Mouse (Mus musculus) hindbrain, postnatal 0 days (tissue): ENCODE measurements around the gene Bbs9. TPM values are rescaled to one million over a fixed set of nuclear protein-coding genes. Genes with fewer than 3 reads are reported as not detected.
A peak's percentile ranks its signal among the peaks of the same experiment; 100 is the strongest.

ENCODE experiments used
- ATAC-seq: fragments of 200-750 bp; cut with Nextera tagmentation; 2 replicates; pipeline ENCODE4 v1.8.0; 2017; ENCODE audit warnings: mild to moderate bottlenecking, moderate TSS enrichment, moderate library complexity
- DNase-seq: peaks from one replicate; pipeline ENCODE4 v3.0.0-alpha.2; 2015; ENCODE audit warnings: low spot score
- H3K27ac ChIP-seq: fragments of 300-500 bp; sonication (generic); 2 replicates; pipeline ENCODE4 v1.5.1; 2014; ENCODE audit warnings: mild to moderate bottlenecking
- H3K27me3 ChIP-seq: fragments of 300-500 bp; sonication (generic); 2 replicates; pipeline ENCODE4 v1.6.1; 2014; ENCODE audit warnings: low read length, mixed read lengths; ENCODE audit not compliant: insufficient read depth
- H3K36me3 ChIP-seq: fragments of 300-500 bp; sonication (generic); 2 replicates; pipeline ENCODE4 v1.6.1; 2014; ENCODE audit warnings: low read length, mixed read lengths; ENCODE audit not compliant: insufficient read depth
- H3K4me1 ChIP-seq: fragments of 300-500 bp; sonication (generic); 2 replicates; pipeline ENCODE4 v1.6.1; 2014; ENCODE audit warnings: antibody characterized with exemption, low read length, mixed read lengths; ENCODE audit not compliant: insufficient read depth
- H3K4me2 ChIP-seq: fragments of 300-500 bp; sonication (generic); 2 replicates; pipeline ENCODE4 v1.6.1; 2014; ENCODE audit warnings: low read depth, mild to moderate bottlenecking, low read length, moderate library complexity, mixed read lengths
- H3K4me3 ChIP-seq: fragments of 300-500 bp; sonication (generic); 2 replicates; pipeline ENCODE4 v1.5.1; 2014; ENCODE audit warnings: low read length
- H3K9ac ChIP-seq: fragments of 300-500 bp; sonication (generic); replicated peaks from 2 replicates; pipeline ENCODE4 v1.6.1; 2014; ENCODE audit warnings: mild to moderate bottlenecking, low read length, moderate library complexity, mixed read lengths
- H3K9me3 ChIP-seq: fragments of 300-500 bp; sonication (generic); 2 replicates; pipeline ENCODE4 v1.6.1; 2016; ENCODE audit warnings: low read length, mixed read lengths
- CTCF ChIP-seq: IDR thresholded peaks from 2 replicates; pipeline ENCODE4 v1.5.1; 2016; ENCODE audit warnings: antibody characterized with exemption, control low read depth, low read depth
- WGBS: fragments of 180-500 bp; shearing (Covaris S2); extraction: QIAGEN DNeasy Blood & Tissue Kit; methylation state at CpG from one replicate; pipeline ENCODE4 v1.1.7; 2014; 5-methylcytosine and 5-hydroxymethylcytosine counted together
- polyA plus RNA-seq: library from polyadenylated mRNA; unstranded; fragments of >200 nt; fragmentation: Nextera tagmentation; extraction: Ambion mirVana; gene quantifications from 2 replicates; pipeline ENCODE4 v1.2.1, GENCODE M21; 2015
- total RNA-seq: library from RNA; depleted of rRNA; stranded (reverse); fragments of >200 nt; gene quantifications from 2 replicates; pipeline ENCODE4 v1.2.3, GENCODE M21; 2014

The Bbs9 gene
- total and polyA plus RNA-seq, 2 experiments from 2014 or later = 15.2 to 27.5 TPM

- no peaks in the 10 kb centered on the region for H3K27me3 ChIP-seq
- 0 out of 2 replicates have a peak, but pooled peaks cover 7% of the 10 kb centered on the region for H3K4me1 ChIP-seq
- no peak for TF ChIP-seq CTCF
- H3K4me2 ChIP-seq = no peak overlapping the region
- H3K9ac ChIP-seq = no peak overlapping the region
- WGBS = 95% methylated on average over 2 of the region's 2 CpGs
- H3K27ac ChIP-seq = no peak overlapping the region
- no peaks in the 10 kb centered on the region for H3K9me3 ChIP-seq
- no peak for ATAC-seq
- no peak for DNase-seq
- H3K36me3 ChIP-seq = 0 out of 2 replicates have a peak, but pooled peaks cover 6% of the 10 kb centered on the region
- no peak overlapping the region for H3K4me3 ChIP-seq
These were observed 41.4 kb upstream of the Bbs9 start for GRCm38 (mm10) chr9:22434101-22434500.

DNA sequence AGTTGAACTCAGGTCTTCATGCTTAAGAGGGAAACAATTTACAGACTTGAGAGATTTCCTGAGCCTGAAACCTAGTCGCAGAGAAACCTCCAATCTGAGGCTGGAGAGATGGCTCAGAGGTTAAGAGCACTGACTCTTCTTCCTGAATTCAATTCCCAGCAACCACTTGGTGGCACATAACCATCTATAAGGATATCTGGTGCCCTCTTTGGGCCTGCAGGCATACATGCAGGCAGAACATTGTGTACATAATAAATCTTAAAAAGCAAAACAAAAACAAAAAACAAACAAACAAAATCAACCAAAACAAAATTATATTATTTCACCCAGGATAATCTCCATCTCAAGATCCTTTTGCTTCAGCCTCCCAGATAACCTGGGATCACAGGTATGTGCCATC is 36.7 kb upstream of the Bbs9 start:
- ATAC-seq (no peak), DNase-seq (no peak)
- TF ChIP-seq CTCF = no peak
- Histone ChIP-seq H3K27ac (no peak overlapping the region), H3K9ac (no peak overlapping the region), H3K4me2 (no peak overlapping the region), H3K27me3 (no peaks in the 10 kb centered on the region), H3K36me3 (0 out of 2 replicates have a peak, but pooled peaks cover 6% of the 10 kb centered on the region), H3K4me1 (no peaks in the 10 kb centered on the region), H3K9me3 (no peaks in the 10 kb centered on the region), H3K4me3 (no peak overlapping the region)
- WGBS = 74% methylated on average over 1 of the region's 1 CpGs

GRCm38 (mm10) chr9:22443157-22443556 is 32.4 kb upstream of the Bbs9 start:
- 89% methylated on average over 10 of the region's 10 CpGs for WGBS
- H3K36me3 ChIP-seq = peaks cover 15% of the 10 kb centered on the region; the same call in 1 of the 2 replicates
- no peak for TF ChIP-seq CTCF

DNA sequence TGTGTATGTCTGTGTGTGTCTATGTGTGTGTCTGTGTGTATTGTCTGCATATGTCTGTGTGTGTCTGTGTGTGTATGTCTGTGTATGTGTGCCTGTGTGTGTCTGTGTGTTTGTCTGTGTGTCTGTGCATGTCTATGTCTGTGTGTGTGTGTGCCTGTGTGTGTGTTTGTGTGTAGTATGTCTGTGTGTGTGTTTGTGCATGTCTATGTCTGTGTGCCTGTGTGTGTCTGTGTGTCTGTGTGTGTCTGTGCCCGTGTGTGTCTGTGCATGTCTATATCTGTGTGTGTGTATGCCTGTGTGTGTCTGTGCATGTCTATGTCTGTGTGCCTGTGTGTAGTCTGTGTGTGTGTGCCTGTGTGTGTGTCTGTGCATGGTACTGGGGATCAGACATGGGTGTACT is 30.4 kb upstream of the Bbs9 start:
- 96% methylated on average over 1 of the region's 1 CpGs for WGBS

More at GRCm38 (mm10) chr9:22443157-22443556, 32.4 kb upstream of the Bbs9 start:
- H3K27me3 ChIP-seq = no peaks in the 10 kb centered on the region
- no peak for ATAC-seq
- H3K4me3 ChIP-seq = no peak overlapping the region
- no peak overlapping the region for H3K9ac ChIP-seq
- DNase-seq = no peak
- no peak overlapping the region for H3K27ac ChIP-seq
- no peak overlapping the region for H3K4me2 ChIP-seq
- H3K9me3 ChIP-seq = no peaks in the 10 kb centered on the region
- H3K4me1 ChIP-seq = no peaks in the 10 kb centered on the region

GRCm38 (mm10) chr9:22447213-22447612 is 28.3 kb upstream of the Bbs9 start:
- Histone ChIP-seq H3K4me2 (no peak overlapping the region), H3K27ac (no peak overlapping the region), H3K36me3 (peaks cover 47% of the 10 kb centered on the region), H3K4me3 (no peak overlapping the region), H3K9ac (no peak overlapping the region), H3K9me3 (no peaks in the 10 kb centered on the region), H3K27me3 (no peaks in the 10 kb centered on the region), H3K4me1 (no peaks in the 10 kb centered on the region)
- WGBS = 86% methylated on average over 5 of the region's 5 CpGs
- ATAC-seq = no peak
- no peak for TF ChIP-seq CTCF
- no peak for DNase-seq

More for the DNA sequence above, 30.4 kb upstream of the Bbs9 start:
- TF ChIP-seq CTCF = no peak
- DNase-seq (no peak), ATAC-seq (no peak)
- H3K4me3 ChIP-seq = no peak overlapping the region
- no peaks in the 10 kb centered on the region for H3K4me1 ChIP-seq
- H3K27me3 ChIP-seq = no peaks in the 10 kb centered on the region
- H3K36me3 ChIP-seq = peaks cover 28% of the 10 kb centered on the region
- H3K9me3 ChIP-seq = no peaks in the 10 kb centered on the region
- no peak overlapping the region for H3K9ac ChIP-seq
- H3K27ac ChIP-seq = no peak overlapping the region
- H3K4me2 ChIP-seq = no peak overlapping the region

GRCm38 (mm10) chr9:22448420-22448819 is 27.1 kb upstream of the Bbs9 start:
- H3K4me3 ChIP-seq = no peak overlapping the region
- ATAC-seq (no peak), DNase-seq (no peak)
- H3K27ac ChIP-seq = no peak overlapping the region
- H3K36me3 ChIP-seq = peaks cover 59% of the 10 kb centered on the region
- H3K9me3 ChIP-seq = no peaks in the 10 kb centered on the region
- H3K4me2 ChIP-seq = no peak overlapping the region
- 85% methylated on average over 13 of the region's 13 CpGs for WGBS
- peak; percentile 9 for TF ChIP-seq CTCF
- H3K27me3 ChIP-seq = no peaks in the 10 kb centered on the region
- no peaks in the 10 kb centered on the region for H3K4me1 ChIP-seq
- no peak overlapping the region for H3K9ac ChIP-seq

DNA sequence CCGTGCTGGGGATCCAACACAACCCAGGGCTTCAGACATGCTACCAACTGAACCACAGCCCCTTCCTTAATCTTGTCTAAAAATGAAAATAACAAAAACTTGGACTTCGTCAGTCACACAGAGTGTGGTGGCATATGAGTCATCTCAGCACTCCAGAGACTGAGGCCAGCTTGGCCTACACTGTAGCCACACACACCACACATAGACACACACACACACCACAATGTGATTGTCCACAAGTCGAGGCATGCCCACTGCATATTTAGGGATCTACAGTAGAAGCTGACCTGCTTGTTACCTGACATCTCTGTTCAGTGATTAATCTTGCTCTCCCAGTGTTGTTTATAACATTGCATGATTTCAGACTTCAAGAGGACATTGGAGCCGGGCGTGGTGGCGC is 26.3 kb upstream of the Bbs9 start:
- peaks cover 65% of the 10 kb centered on the region for H3K36me3 ChIP-seq
- 96% methylated on average over 6 of the region's 6 CpGs for WGBS

More for the DNA sequence above, 26.3 kb upstream of the Bbs9 start:
- Histone ChIP-seq H3K27ac (no peak overlapping the region), H3K9me3 (no peaks in the 10 kb centered on the region), H3K4me2 (no peak overlapping the region), H3K4me3 (no peak overlapping the region), H3K4me1 (no peaks in the 10 kb centered on the region), H3K9ac (no peak overlapping the region), H3K27me3 (no peaks in the 10 kb centered on the region)
- TF ChIP-seq CTCF = no peak
- no peak for ATAC-seq
- DNase-seq = no peak
